Mouse (Mus musculus) kidney, postnatal 36 days (tissue): ENCODE measurements around the gene Tmem106b.

Experiments used
- DNase-seq, 2 experiments: peaks; one replicate each; pipeline ENCODE4 v3.0.0; 2021 to 2022; ENCODE audit warnings: mixed read lengths in 2 of 2

The Tmem106b gene

GRCm38 (mm10) chr6:13069302-13070146, at the start of gene Tmem106b:
Gene Tmem106b (plus strand): TSS chr6:13069759.
- DNase-seq, result peak; percentile 98

GRCm38 (mm10) chr6:13021245-13022100, 48.1 kb upstream of the Tmem106b start:
- no peak for DNase-seq

- peak in 1 of 2 experiments; percentile 20 for DNase-seq
Observed at GRCm38 (mm10) chr6:13030558-13030957, 39.0 kb upstream of the Tmem106b start.

GRCm38 (mm10) chr6:13030961-13031360, 38.6 kb upstream of the Tmem106b start:
- peak; percentile 43 to 54 for DNase-seq

- DNase-seq, result peak in 1 of 2 experiments; percentile 80
Observed at GRCm38 (mm10) chr6:13052408-13053200, 17.0 kb upstream of the Tmem106b start.

GRCm38 (mm10) chr6:13061276-13062039, 8.1 kb upstream of the Tmem106b start:
- no peak for DNase-seq

GRCm38 (mm10) chr6:13062063-13062462, 7.5 kb upstream of the Tmem106b start:
- DNase-seq, result no peak

GRCm38 (mm10) chr6:13062691-13063255, 6.8 kb upstream of the Tmem106b start:
- peak; percentile 20 to 39 for DNase-seq

GRCm38 (mm10) chr6:13070147-13070425, 527 bp downstream of the Tmem106b start:
- DNase-seq, result no peak

GRCm38 (mm10) chr6:13070485-13070884, 926 bp downstream of the Tmem106b start:
- peak; percentile 57 to 78 for DNase-seq

GRCm38 (mm10) chr6:13073036-13073435, 3.5 kb downstream of the Tmem106b start:
- DNase-seq, result no peak

- DNase-seq, result no peak
Observed at GRCm38 (mm10) chr6:13073876-13074275, 4.3 kb downstream of the Tmem106b start.

GRCm38 (mm10) chr6:13082881-13083280, 13.3 kb downstream of the Tmem106b start:
- DNase-seq, result no peak

- DNase-seq, result peak; percentile 27 to 29
Observed at GRCm38 (mm10) chr6:13096656-13097435, 27.3 kb downstream of the Tmem106b start.

- no peak for DNase-seq
Observed at GRCm38 (mm10) chr6:13100137-13100536, 30.6 kb downstream of the Tmem106b start.

- no peak for DNase-seq
Observed at GRCm38 (mm10) chr6:13108662-13109061, 39.1 kb downstream of the Tmem106b start.

- DNase-seq, result no peak
Observed at GRCm38 (mm10) chr6:13137255-13137654, 67.7 kb downstream of the Tmem106b start.
